Mouse (Mus musculus): ENCODE data around the gene Ctnna3. TPM values are rescaled to one million over a fixed set of nuclear protein-coding genes. Genes with fewer than 3 reads are reported as not detected.
"Not testable (repeated sequence)": the region's sequence is repeated elsewhere in the genome, so short reads cannot be mapped to it uniquely, and the experiment has no call there.

The Ctnna3 gene
- total RNA-seq (2021) = 1.3 and 1.4 TPM in 2 replicates
- long read RNA-seq, experiment 1, partial matches to known transcripts = 1 of 1 reads
- long read RNA-seq, experiment 1, other reads (novel, unspliced or antisense) = 0 of 1 reads
- long read RNA-seq, experiment 2 = 0 reads

- DNase-seq = peak; percentile 94
These were observed at the start of gene Ctnna3 for GRCm38 (mm10) chr10:63429785-63430305. Ctnna3 (plus strand) TSS chr10:63430098.

- no peak for DNase-seq
These were observed 48.2 kb upstream of the Ctnna3 start, which contains the start of gene Sirt1 for GRCm38 (mm10) chr10:63381498-63382280. Sirt1 (minus strand) TSS chr10:63381704.

GRCm38 (mm10) chr10:63382372-63383279 is 47.3 kb upstream of the Ctnna3 start, which contains the start of gene Dnajc12:
Dnajc12 (plus strand) TSS chr10:63382443.
- DNase-seq = peak; percentile 89

GRCm38 (mm10) chr10:63385897-63386296 is 44.0 kb upstream of the Ctnna3 start:
- DNase-seq = not testable (repeated sequence)

- DNase-seq = peak; percentile 89
These were observed 43.5 kb upstream of the Ctnna3 start for GRCm38 (mm10) chr10:63386444-63386843.

GRCm38 (mm10) chr10:63386991-63387390 is 42.9 kb upstream of the Ctnna3 start:
- no peak for DNase-seq

- DNase-seq = no peak
These were observed 41.0 kb upstream of the Ctnna3 start for GRCm38 (mm10) chr10:63388948-63389347.

- DNase-seq = no peak
These were observed 32.9 kb upstream of the Ctnna3 start for GRCm38 (mm10) chr10:63396963-63397362.

GRCm38 (mm10) chr10:63402731-63403504 is 27.0 kb upstream of the Ctnna3 start:
- no peak for DNase-seq

GRCm38 (mm10) chr10:63403636-63404035 is 26.3 kb upstream of the Ctnna3 start:
- no peak for DNase-seq

GRCm38 (mm10) chr10:63410162-63410956 is 19.5 kb upstream of the Ctnna3 start:
- no peak for DNase-seq

- not testable (repeated sequence) for DNase-seq
These were observed 18.2 kb upstream of the Ctnna3 start for GRCm38 (mm10) chr10:63411674-63412073.

- no peak for DNase-seq
These were observed 17.1 kb upstream of the Ctnna3 start for GRCm38 (mm10) chr10:63412756-63413155.

GRCm38 (mm10) chr10:63415287-63415686 is 14.6 kb upstream of the Ctnna3 start:
- no peak for DNase-seq

GRCm38 (mm10) chr10:63415850-63416249 is 14.0 kb upstream of the Ctnna3 start:
- DNase-seq = no peak

- DNase-seq = no peak
These were observed 12.8 kb upstream of the Ctnna3 start for GRCm38 (mm10) chr10:63417061-63417460.

GRCm38 (mm10) chr10:63421739-63422735 is 7.9 kb upstream of the Ctnna3 start, which contains the start of gene Gm7075:
Gm7075 (minus strand) TSS chr10:63421789.
- DNase-seq = peak; percentile 71

- no peak for DNase-seq
These were observed 7.2 kb upstream of the Ctnna3 start for GRCm38 (mm10) chr10:63422736-63422992.

Measured in adrenal gland, postnatal 14 days (tissue).